Mouse (Mus musculus): ENCODE measurements around the gene Olfr589. TPM values are rescaled to one million over a fixed set of nuclear protein-coding genes. Genes with fewer than 3 reads are reported as not detected.
"Not testable (repeated sequence)": the region's sequence is repeated elsewhere in the genome, so short reads cannot be mapped to it uniquely, and the experiment has no call there.

The Olfr589 gene
- not detected in 2 replicates for polyA plus RNA-seq (2011; ENCODE audit: insufficient read depth, insufficient read length, low replicate concordance, missing spikeins)

DNA sequence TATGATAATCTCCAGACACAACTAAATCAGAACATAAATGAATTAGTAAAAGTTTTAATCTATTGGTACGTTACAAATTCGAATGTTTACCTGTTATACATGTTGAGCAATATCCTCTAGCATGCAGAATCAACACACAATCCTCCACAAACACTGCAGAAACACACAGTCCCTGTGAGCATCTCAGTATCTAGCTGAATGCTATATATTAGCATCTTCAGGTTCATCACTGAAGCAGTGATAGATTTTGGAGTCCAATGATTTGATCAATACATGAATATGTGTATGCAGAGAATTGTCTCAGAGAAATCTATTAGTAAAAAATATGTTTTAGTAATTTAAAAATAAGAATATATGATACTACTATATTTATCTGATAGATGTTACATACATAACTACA is at the start of gene Olfr589:
TSS of gene Olfr589 (minus strand) at position 101 of the 400 bp plus-strand sequence.
- TF ChIP-seq CTCF (IDR thresholded peaks at IDR 0.05; ENCODE audit: control insufficient read depth, insufficient read depth, low read length) (no peak), POLR2A (IDR thresholded peaks at IDR 0.05; ENCODE audit: borderline replicate concordance, control insufficient read depth, low read depth, low read length) (no peak)
- H3K4me3 ChIP-seq (replicated peaks; ENCODE audit: control insufficient read depth, low read depth, low read length) = no peak within 1 kb of the TSS
- WGBS = 58% methylated on average over 2 of the region's 2 CpGs
- no peaks in the 10 kb centered on the region for H3K4me1 ChIP-seq (ENCODE audit: control insufficient read depth, insufficient read depth, low read length)
- no peak within 1 kb of the TSS for H3K27ac ChIP-seq (ENCODE audit: control insufficient read depth, insufficient read depth, low read depth, low read length, poor library complexity)

DNA sequence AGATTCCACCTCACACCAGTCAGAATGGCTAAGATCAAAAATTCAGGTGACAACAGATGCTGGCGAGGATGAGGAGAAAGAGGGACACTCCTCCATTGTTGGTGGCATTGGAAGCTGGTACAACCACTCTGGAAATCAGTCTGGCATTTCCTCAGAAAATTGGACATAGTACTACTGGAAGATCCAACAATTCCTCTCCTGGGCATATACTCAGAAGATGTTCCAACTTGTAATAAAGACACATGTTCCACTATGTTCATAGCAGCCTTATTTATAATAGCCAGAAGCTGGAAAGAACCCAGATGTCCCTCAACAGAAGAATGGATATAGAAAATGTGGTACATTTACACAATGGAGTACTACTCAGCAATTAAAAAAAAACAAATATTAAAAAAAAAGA is 28.3 kb upstream of the Olfr589 start, which contains the start of gene Olfr592:
TSS of gene Olfr592 (plus strand) at position 301 of the 400 bp plus-strand sequence.
- H3K4me3 ChIP-seq (replicated peaks; ENCODE audit: control insufficient read depth, low read depth, low read length); H3K27ac ChIP-seq (ENCODE audit: control insufficient read depth, insufficient read depth, low read depth, low read length, poor library complexity); H3K4me1 ChIP-seq (ENCODE audit: control insufficient read depth, insufficient read depth, low read length): not testable (repeated sequence)
- WGBS = 64% methylated on average over 1 of the region's 1 CpGs

DNA sequence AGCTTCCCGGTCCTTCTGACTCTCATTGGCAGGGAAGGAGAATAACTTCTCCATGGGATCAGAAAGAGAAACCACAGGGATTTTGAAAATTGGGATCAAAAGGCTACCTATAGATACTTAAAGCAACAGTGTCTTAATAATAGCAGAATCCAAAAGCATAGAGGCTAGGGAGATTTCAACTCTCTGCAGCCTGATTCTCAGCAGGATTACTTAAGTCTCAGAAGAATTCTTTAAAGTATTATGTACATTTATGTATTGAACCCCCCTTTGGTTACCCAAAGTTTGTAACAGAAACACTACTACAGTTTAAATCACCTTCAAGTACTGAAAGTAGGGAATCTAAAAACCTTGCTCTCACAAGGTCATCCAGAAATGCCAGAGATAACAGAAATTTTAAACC is 22.1 kb upstream of the Olfr589 start, which contains the start of gene Olfr591:
TSS of gene Olfr591 (minus strand) at position 101 of the 400 bp plus-strand sequence.
- H3K27ac ChIP-seq (ENCODE audit: control insufficient read depth, insufficient read depth, low read depth, low read length, poor library complexity) = no peak within 1 kb of the TSS
- H3K4me1 ChIP-seq (ENCODE audit: control insufficient read depth, insufficient read depth, low read length) = no peaks in the 10 kb centered on the region
- no peak within 1 kb of the TSS for H3K4me3 ChIP-seq (replicated peaks; ENCODE audit: control insufficient read depth, low read depth, low read length)
- TF ChIP-seq CTCF (IDR thresholded peaks at IDR 0.05; ENCODE audit: control insufficient read depth, insufficient read depth, low read length) (no peak), POLR2A (IDR thresholded peaks at IDR 0.05; ENCODE audit: borderline replicate concordance, control insufficient read depth, low read depth, low read length) (no peak)
- 66% methylated on average over 1 of the region's 1 CpGs for WGBS

DNA sequence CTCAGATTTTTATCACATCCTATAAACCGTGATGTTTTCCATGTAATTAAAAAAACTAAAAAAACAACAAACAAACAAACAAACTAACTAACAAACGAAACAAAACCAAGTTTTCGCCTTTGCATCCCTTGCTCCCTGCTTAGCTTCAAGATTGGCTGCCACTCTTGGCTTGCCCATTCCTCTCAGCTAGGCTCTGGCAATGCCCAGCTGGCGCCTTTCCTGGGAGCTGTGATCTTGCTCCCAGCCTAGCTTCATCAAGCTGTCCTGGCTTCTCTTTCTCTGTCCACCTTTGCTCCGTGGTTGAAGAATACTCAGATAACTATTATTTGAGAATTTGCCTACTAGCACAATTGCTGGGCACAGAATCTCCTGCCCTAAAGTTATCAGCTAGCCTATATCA is 13.5 kb upstream of the Olfr589 start:
- Histone ChIP-seq H3K27ac (ENCODE audit: control insufficient read depth, insufficient read depth, low read depth, low read length, poor library complexity) (no peak overlapping the region), H3K4me3 (replicated peaks; ENCODE audit: control insufficient read depth, low read depth, low read length) (no peak overlapping the region), H3K4me1 (ENCODE audit: control insufficient read depth, insufficient read depth, low read length) (no peaks in the 10 kb centered on the region)
- TF ChIP-seq CTCF (IDR thresholded peaks at IDR 0.05; ENCODE audit: control insufficient read depth, insufficient read depth, low read length) (no peak), POLR2A (IDR thresholded peaks at IDR 0.05; ENCODE audit: borderline replicate concordance, control insufficient read depth, low read depth, low read length) (no peak)
- 68% methylated on average over 5 of the region's 5 CpGs for WGBS

DNA sequence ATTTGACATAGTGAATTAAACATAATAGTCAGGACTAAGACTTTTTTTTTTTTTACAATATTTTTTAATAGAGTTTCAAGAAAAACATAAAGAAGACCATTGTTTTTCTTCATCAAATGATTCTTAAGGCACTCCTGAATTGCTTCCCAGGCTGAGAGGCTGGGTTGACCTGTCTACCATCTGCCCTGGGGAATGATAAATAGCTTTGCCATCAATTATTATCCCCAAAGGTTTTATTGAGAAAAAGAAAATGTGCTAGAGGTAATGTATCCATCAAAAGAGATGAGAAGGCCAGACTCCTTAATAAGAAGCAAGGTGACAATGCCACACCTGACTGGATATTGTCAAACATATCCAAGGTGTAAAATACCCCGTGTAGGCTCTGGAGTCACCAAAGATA is 15.6 kb downstream of the Olfr589 start, which contains the start of gene Olfr588-ps1:
TSS of gene Olfr588-ps1 (plus strand) at position 301 of the 400 bp plus-strand sequence.
- TF ChIP-seq POLR2A (IDR thresholded peaks at IDR 0.05; ENCODE audit: borderline replicate concordance, control insufficient read depth, low read depth, low read length) (no peak), CTCF (IDR thresholded peaks at IDR 0.05; ENCODE audit: control insufficient read depth, insufficient read depth, low read length) (no peak)
- H3K4me3 ChIP-seq (replicated peaks; ENCODE audit: control insufficient read depth, low read depth, low read length) = no peak within 1 kb of the TSS
- 81% methylated on average over 1 of the region's 1 CpGs for WGBS
- H3K4me1 ChIP-seq (ENCODE audit: control insufficient read depth, insufficient read depth, low read length) = no peaks in the 10 kb centered on the region
- H3K27ac ChIP-seq (ENCODE audit: control insufficient read depth, insufficient read depth, low read depth, low read length, poor library complexity) = no peak within 1 kb of the TSS

DNA sequence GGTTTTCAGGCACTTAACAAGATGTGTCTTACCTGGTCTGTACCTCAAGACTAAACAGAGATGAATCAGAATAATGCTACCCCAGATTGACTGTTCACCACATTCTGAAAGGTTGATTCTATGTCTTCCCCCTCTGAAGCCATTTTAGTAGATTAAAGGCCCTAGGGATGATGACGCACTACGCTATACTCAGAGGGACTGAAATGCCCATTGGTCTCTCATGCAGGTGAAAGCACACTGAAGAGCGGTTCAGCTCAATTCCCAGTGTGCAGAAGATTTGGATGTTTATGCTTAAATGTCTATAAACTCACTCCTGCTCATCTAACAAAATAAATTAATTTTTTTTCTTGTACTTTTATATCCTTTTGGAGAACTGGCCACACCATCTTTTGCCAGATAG is 30.6 kb downstream of the Olfr589 start, which contains the start of gene Olfr586:
TSS of gene Olfr586 (minus strand) at position 101 of the 400 bp plus-strand sequence.
- Histone ChIP-seq H3K4me3 (replicated peaks; ENCODE audit: control insufficient read depth, low read depth, low read length) (no peak within 1 kb of the TSS), H3K27ac (ENCODE audit: control insufficient read depth, insufficient read depth, low read depth, low read length, poor library complexity) (no peak within 1 kb of the TSS), H3K4me1 (ENCODE audit: control insufficient read depth, insufficient read depth, low read length) (no peaks in the 10 kb centered on the region)
- TF ChIP-seq CTCF (IDR thresholded peaks at IDR 0.05; ENCODE audit: control insufficient read depth, insufficient read depth, low read length) (no peak), POLR2A (IDR thresholded peaks at IDR 0.05; ENCODE audit: borderline replicate concordance, control insufficient read depth, low read depth, low read length) (no peak)
- WGBS = 88% methylated on average over 3 of the region's 3 CpGs

DNA sequence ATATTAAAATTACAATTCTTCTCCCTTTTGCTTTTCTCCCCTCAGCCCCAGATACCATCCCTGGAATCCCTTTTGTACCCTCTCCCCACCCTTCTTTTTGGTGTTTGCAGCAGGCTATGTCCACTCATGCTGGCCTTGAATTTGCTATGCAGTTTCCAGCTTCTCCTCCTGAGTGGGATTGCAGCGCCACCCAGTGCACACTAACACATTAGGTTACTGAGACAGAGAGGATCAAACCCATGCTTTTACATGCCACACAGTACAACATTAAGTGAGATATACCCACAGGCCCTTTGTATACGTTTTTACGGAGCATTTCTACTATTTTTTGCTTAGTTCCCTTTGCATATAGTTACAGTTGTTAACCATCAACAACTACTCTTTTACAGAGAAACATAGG is 36.8 kb downstream of the Olfr589 start:
- WGBS = 61% methylated on average over 3 of the region's 3 CpGs
- Histone ChIP-seq H3K27ac (ENCODE audit: control insufficient read depth, insufficient read depth, low read depth, low read length, poor library complexity) (no peak overlapping the region), H3K4me1 (ENCODE audit: control insufficient read depth, insufficient read depth, low read length) (no peaks in the 10 kb centered on the region), H3K4me3 (replicated peaks; ENCODE audit: control insufficient read depth, low read depth, low read length) (no peak overlapping the region)
- TF ChIP-seq CTCF (IDR thresholded peaks at IDR 0.05; ENCODE audit: control insufficient read depth, insufficient read depth, low read length) (no peak), POLR2A (IDR thresholded peaks at IDR 0.05; ENCODE audit: borderline replicate concordance, control insufficient read depth, low read depth, low read length) (no peak)

Other genes starting within 250 kb of the Olfr589 start
- 0.90 and 1.1 TPM in 2 replicates for gene Olfr571, start 238.8 kb downstream of the Olfr589 start, polyA plus RNA-seq (2011; ENCODE audit: insufficient read depth, insufficient read length, low replicate concordance, missing spikeins)
- not detected in 2 replicates for gene Olfr572, start 231.9 kb downstream of the Olfr589 start, polyA plus RNA-seq (2011; ENCODE audit: insufficient read depth, insufficient read length, low replicate concordance, missing spikeins)
- gene Olfr573-ps1, start 213.8 kb downstream of the Olfr589 start, polyA plus RNA-seq (2011; ENCODE audit: insufficient read depth, insufficient read length, low replicate concordance, missing spikeins) = not detected in 2 replicates
- gene Olfr574, start 207.9 kb downstream of the Olfr589 start, polyA plus RNA-seq (2011; ENCODE audit: insufficient read depth, insufficient read length, low replicate concordance, missing spikeins) = not detected in 2 replicates
- gene Olfr575, start 197.6 kb downstream of the Olfr589 start, polyA plus RNA-seq (2011; ENCODE audit: insufficient read depth, insufficient read length, low replicate concordance, missing spikeins) = not detected in 2 replicates
- gene Olfr576, start 193.7 kb downstream of the Olfr589 start, polyA plus RNA-seq (2011; ENCODE audit: insufficient read depth, insufficient read length, low replicate concordance, missing spikeins) = not detected in 2 replicates
- gene Olfr577, start 180.4 kb downstream of the Olfr589 start, polyA plus RNA-seq (2011; ENCODE audit: insufficient read depth, insufficient read length, low replicate concordance, missing spikeins) = not detected in 2 replicates
- not detected in 2 replicates for gene Olfr578, start 167.0 kb downstream of the Olfr589 start, polyA plus RNA-seq (2011; ENCODE audit: insufficient read depth, insufficient read length, low replicate concordance, missing spikeins)
- gene Olfr582, start 118.3 kb downstream of the Olfr589 start, polyA plus RNA-seq (2011; ENCODE audit: insufficient read depth, insufficient read length, low replicate concordance, missing spikeins) = not detected in 2 replicates
- not detected in 2 replicates for gene Olfr583, start 105.1 kb downstream of the Olfr589 start, polyA plus RNA-seq (2011; ENCODE audit: insufficient read depth, insufficient read length, low replicate concordance, missing spikeins)
- not detected in 2 replicates for gene Olfr584, start 74.5 kb downstream of the Olfr589 start, polyA plus RNA-seq (2011; ENCODE audit: insufficient read depth, insufficient read length, low replicate concordance, missing spikeins)
- not detected in 2 replicates for gene Olfr585, start 58.6 kb downstream of the Olfr589 start, polyA plus RNA-seq (2011; ENCODE audit: insufficient read depth, insufficient read length, low replicate concordance, missing spikeins)
- gene Olfr586, start 30.7 kb downstream of the Olfr589 start, polyA plus RNA-seq (2011; ENCODE audit: insufficient read depth, insufficient read length, low replicate concordance, missing spikeins) = not detected in 2 replicates
- not detected in 2 replicates for gene Olfr588-ps1, start 15.5 kb downstream of the Olfr589 start, polyA plus RNA-seq (2011; ENCODE audit: insufficient read depth, insufficient read length, low replicate concordance, missing spikeins)
- gene Olfr591, start 22.0 kb upstream of the Olfr589 start, polyA plus RNA-seq (2011; ENCODE audit: insufficient read depth, insufficient read length, low replicate concordance, missing spikeins) = not detected in 2 replicates
- not detected in 2 replicates for gene Olfr592, start 28.4 kb upstream of the Olfr589 start, polyA plus RNA-seq (2011; ENCODE audit: insufficient read depth, insufficient read length, low replicate concordance, missing spikeins)
- not detected in 2 replicates for gene Olfr593, start 55.5 kb upstream of the Olfr589 start, polyA plus RNA-seq (2011; ENCODE audit: insufficient read depth, insufficient read length, low replicate concordance, missing spikeins)
- not detected in 2 replicates for gene Olfr594, start 60.6 kb upstream of the Olfr589 start, polyA plus RNA-seq (2011; ENCODE audit: insufficient read depth, insufficient read length, low replicate concordance, missing spikeins)
- gene Usp17ld, start 96.1 kb upstream of the Olfr589 start, polyA plus RNA-seq (2011; ENCODE audit: insufficient read depth, insufficient read length, low replicate concordance, missing spikeins) = not detected in 2 replicates
- not detected in 2 replicates for gene Olfr596, start 149.3 kb upstream of the Olfr589 start, polyA plus RNA-seq (2011; ENCODE audit: insufficient read depth, insufficient read length, low replicate concordance, missing spikeins)
- gene Olfr597, start 160.0 kb upstream of the Olfr589 start, polyA plus RNA-seq (2011; ENCODE audit: insufficient read depth, insufficient read length, low replicate concordance, missing spikeins) = not detected in 2 replicates
- gene Olfr598, start 167.2 kb upstream of the Olfr589 start, polyA plus RNA-seq (2011; ENCODE audit: insufficient read depth, insufficient read length, low replicate concordance, missing spikeins) = not detected in 2 replicates
- gene Olfr599, start 179.6 kb upstream of the Olfr589 start, polyA plus RNA-seq (2011; ENCODE audit: insufficient read depth, insufficient read length, low replicate concordance, missing spikeins) = not detected in 2 replicates
- gene Olfr600, start 193.3 kb upstream of the Olfr589 start, polyA plus RNA-seq (2011; ENCODE audit: insufficient read depth, insufficient read length, low replicate concordance, missing spikeins) = not detected in 2 replicates
- gene Olfr601, start 206.3 kb upstream of the Olfr589 start, polyA plus RNA-seq (2011; ENCODE audit: insufficient read depth, insufficient read length, low replicate concordance, missing spikeins) = not detected in 2 replicates
- not detected in 2 replicates for gene Olfr603, start 229.8 kb upstream of the Olfr589 start, polyA plus RNA-seq (2011; ENCODE audit: insufficient read depth, insufficient read length, low replicate concordance, missing spikeins)

Data from bone marrow, adult 2 months (tissue).